Mouse (Mus musculus) heart, embryonic 14.5 days (tissue): ENCODE data around the gene Stx17. TPM values are rescaled to one million over a fixed set of nuclear protein-coding genes. Genes with fewer than 3 reads are reported as not detected.

Experiments
- ATAC-seq: fragments of 200-750 bp; cut with Nextera tagmentation; 2 replicates; pipeline ENCODE4 v1.8.0; 2017; ENCODE audit warnings: low read depth, moderate TSS enrichment; ENCODE audit not compliant: insufficient number of reproducible peaks, insufficient read depth, low FRiP score
- H3K27ac ChIP-seq, 2 experiments: fragments of 200-500 bp in 1 of 2; fragments of 300-500 bp in 1 of 2; sonication (generic) in 1 of 2; replicated peaks in 1 of 2; 2 replicates each; pipeline ENCODE4 v1.5.1; 2012 to 2014; ENCODE audit warnings: low read depth in 2 of 2, low read length in 2 of 2, control low read depth in 1 of 2, mild to moderate bottlenecking in 1 of 2, mixed read lengths in 1 of 2; ENCODE audit not compliant: control insufficient read depth in 1 of 2, insufficient read depth in 1 of 2
- H3K27me3 ChIP-seq: fragments of 300-500 bp; sonication (generic); 2 replicates; pipeline ENCODE4 v1.6.1; 2014; ENCODE audit warnings: mild to moderate bottlenecking, low read length, control low read depth; ENCODE audit not compliant: control insufficient read depth, insufficient read depth
- H3K36me3 ChIP-seq: fragments of 300-500 bp; sonication (generic); 2 replicates; pipeline ENCODE4 v1.6.1; 2014; ENCODE audit warnings: mild to moderate bottlenecking, control low read depth, low read length, mixed read lengths; ENCODE audit not compliant: control insufficient read depth, insufficient read depth
- H3K4me1 ChIP-seq, 2 experiments: fragments of 200-500 bp in 1 of 2; fragments of 300-500 bp in 1 of 2; sonication (generic) in 1 of 2; 2 replicates each; pipeline ENCODE4 v1.6.1; 2012 to 2014; ENCODE audit warnings: low read length in 2 of 2, control low read depth in 1 of 2, mixed read lengths in 1 of 2; ENCODE audit not compliant: control insufficient read depth in 2 of 2, insufficient read depth in 2 of 2
- H3K4me2 ChIP-seq: fragments of 300-500 bp; sonication (generic); 2 replicates; pipeline ENCODE4 v1.6.1; 2014; ENCODE audit warnings: mild to moderate bottlenecking, low read length
- H3K4me3 ChIP-seq, 2 experiments: fragments of 200-500 bp in 1 of 2; fragments of 300-500 bp in 1 of 2; sonication (generic) in 1 of 2; 2 replicates each; pipeline ENCODE4 v1.5.1; 2012 to 2014; ENCODE audit warnings: low read length in 2 of 2, mild to moderate bottlenecking in 2 of 2, control low read depth in 1 of 2, low read depth in 1 of 2, moderate library complexity in 1 of 2; ENCODE audit not compliant: control insufficient read depth in 1 of 2, insufficient read depth in 1 of 2
- H3K9ac ChIP-seq: fragments of 300-500 bp; sonication (generic); 2 replicates; pipeline ENCODE4 v1.6.1; 2014; ENCODE audit warnings: mild to moderate bottlenecking, low read length
- H3K9me3 ChIP-seq: fragments of 300-500 bp; sonication (generic); 2 replicates; pipeline ENCODE4 v1.6.1; 2016; ENCODE audit warnings: low read length, control low read depth; ENCODE audit not compliant: control insufficient read depth
- WGBS: fragments of 180-500 bp; shearing (Covaris S2); extraction: QIAGEN DNeasy Blood & Tissue Kit; methylation state at CpG from one replicate; pipeline ENCODE4 v1.1.7; 2014; 5-methylcytosine and 5-hydroxymethylcytosine counted together
- polyA plus RNA-seq: library from polyadenylated mRNA; unstranded; fragments of >200 nt; fragmentation: Nextera tagmentation; extraction: Ambion mirVana; gene quantifications from 2 replicates; pipeline ENCODE4 v1.2.1, GENCODE M21; 2014

Gene Stx17
- polyA plus RNA-seq, 1 experiment from 2014 or later, result 23.5 TPM

DNA sequence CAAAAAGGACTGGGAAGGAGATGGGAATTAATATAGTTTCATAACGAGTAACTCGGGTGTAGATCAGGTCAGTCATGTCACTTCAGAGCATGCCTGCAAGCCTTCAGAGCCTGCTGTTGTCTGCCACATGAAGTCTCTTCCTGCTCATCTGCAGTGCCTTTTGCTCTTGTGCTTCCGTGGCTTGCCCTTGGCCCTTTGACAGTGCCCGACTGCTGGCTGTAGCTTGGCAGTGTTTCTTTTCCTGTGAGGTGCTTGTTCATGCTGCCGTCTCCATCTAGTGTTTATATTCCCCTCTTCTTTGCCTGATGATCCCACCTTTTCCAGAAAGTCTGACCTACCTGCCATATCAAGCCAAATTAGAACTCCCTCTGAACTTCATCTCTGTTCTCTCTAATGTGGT lies 39.1 kb downstream of the Stx17 start:
- Histone ChIP-seq H3K4me1 (no peaks in the 10 kb centered on the region), H3K4me3 (no peak overlapping the region), H3K9me3 (no peaks in the 10 kb centered on the region), H3K9ac (no peak overlapping the region), H3K4me2 (no peak overlapping the region), H3K27ac (no peak overlapping the region), H3K36me3 (peaks cover 21% of the 10 kb centered on the region), H3K27me3 (no peaks in the 10 kb centered on the region)
- ATAC-seq, result no peak
- 79% methylated on average over 5 of the region's 5 CpGs for WGBS

- Histone ChIP-seq H3K4me3 (no peak overlapping the region), H3K27me3 (no peaks in the 10 kb centered on the region), H3K36me3 (no peaks in the 10 kb centered on the region), H3K9me3 (0 out of 2 replicates have a peak, but pooled peaks cover 5% of the 10 kb centered on the region), H3K27ac (no peak overlapping the region), H3K4me2 (no peak overlapping the region), H3K9ac (no peak overlapping the region), H3K4me1 (no peaks in the 10 kb centered on the region)
- 83% methylated on average over 3 of the region's 3 CpGs for WGBS
- no peak for ATAC-seq
Observed at GRCm38 (mm10) chr4:48175666-48176065, 51.0 kb downstream of the Stx17 start.

DNA sequence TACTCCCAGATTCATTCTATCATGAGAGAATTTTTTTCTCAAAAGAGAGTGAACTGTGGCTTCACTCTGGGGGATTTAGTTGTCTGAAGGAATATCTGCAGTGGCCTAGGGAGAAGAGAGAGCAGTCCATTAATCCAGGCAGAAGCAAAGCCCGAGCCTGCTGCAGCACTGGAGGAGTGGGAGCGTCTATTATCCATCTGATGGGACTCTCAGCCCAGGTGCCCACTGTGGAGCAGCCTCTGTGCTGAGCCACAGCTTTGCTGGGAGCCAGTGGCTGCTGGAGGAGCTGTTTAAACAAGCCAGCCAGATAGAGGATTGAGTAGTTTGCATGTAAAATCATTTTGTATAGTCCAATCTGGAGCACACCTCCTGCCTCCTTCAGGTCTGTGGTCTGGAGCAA lies 56.2 kb downstream of the Stx17 start:
- Histone ChIP-seq H3K9me3 (0 out of 2 replicates have a peak, but pooled peaks cover 5% of the 10 kb centered on the region), H3K4me2 (no peak overlapping the region), H3K27me3 (no peaks in the 10 kb centered on the region), H3K27ac (no peak overlapping the region), H3K9ac (no peak overlapping the region), H3K4me1 (no peaks in the 10 kb centered on the region), H3K4me3 (no peak overlapping the region), H3K36me3 (peaks cover 26% of the 10 kb centered on the region; the same call in 1 of the 2 replicates)
- no peak for ATAC-seq
- 36% methylated on average over 2 of the region's 2 CpGs for WGBS

DNA sequence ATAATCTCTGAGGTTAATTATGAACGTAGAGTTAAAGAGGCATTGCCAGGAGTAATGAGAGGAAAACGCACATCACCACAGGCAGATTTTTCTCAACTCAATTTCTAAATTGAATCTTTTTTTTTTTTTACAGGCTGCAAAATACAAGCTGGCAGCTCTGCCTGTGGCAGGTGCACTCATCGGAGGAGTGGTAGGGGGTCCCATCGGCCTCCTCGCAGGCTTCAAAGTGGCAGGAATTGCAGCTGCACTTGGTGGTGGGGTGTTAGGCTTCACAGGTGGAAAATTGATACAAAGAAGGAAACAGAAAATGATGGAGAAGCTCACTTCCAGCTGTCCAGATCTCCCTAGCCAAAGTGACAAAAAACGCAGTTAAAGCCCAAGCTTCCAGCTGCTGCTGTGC lies 56.7 kb downstream of the Stx17 start:
- no peak overlapping the region for H3K27ac ChIP-seq
- no peak overlapping the region for H3K4me3 ChIP-seq
- 85% methylated on average over 6 of the region's 6 CpGs for WGBS
- H3K36me3 ChIP-seq, result peaks cover 26% of the 10 kb centered on the region; the same call in 1 of the 2 replicates
- no peak for ATAC-seq
- no peaks in the 10 kb centered on the region for H3K27me3 ChIP-seq
- no peak overlapping the region for H3K9ac ChIP-seq
- H3K4me1 ChIP-seq, result no peaks in the 10 kb centered on the region
- no peak overlapping the region for H3K4me2 ChIP-seq
- 0 out of 2 replicates have a peak, but pooled peaks cover 5% of the 10 kb centered on the region for H3K9me3 ChIP-seq

- no peaks in the 10 kb centered on the region for H3K27me3 ChIP-seq
- H3K36me3 ChIP-seq, result peaks cover 26% of the 10 kb centered on the region; the same call in 1 of the 2 replicates
- 84% methylated on average over 8 of the region's 8 CpGs for WGBS
- H3K4me1 ChIP-seq, result no peaks in the 10 kb centered on the region
- no peak overlapping the region for H3K4me2 ChIP-seq
- no peak overlapping the region for H3K9ac ChIP-seq
- ATAC-seq, result no peak
- H3K4me3 ChIP-seq, result no peak overlapping the region
- H3K27ac ChIP-seq, result no peak overlapping the region
- H3K9me3 ChIP-seq, result 0 out of 2 replicates have a peak, but pooled peaks cover 5% of the 10 kb centered on the region
Observed at GRCm38 (mm10) chr4:48182115-48182806, 57.5 kb downstream of the Stx17 start.

GRCm38 (mm10) chr4:48197925-48198324 lies 73.2 kb downstream of the Stx17 start:
- H3K4me3 ChIP-seq, result no peak overlapping the region
- WGBS, result 89% methylated on average over 3 of the region's 3 CpGs
- no peaks in the 10 kb centered on the region for H3K27me3 ChIP-seq
- no peak overlapping the region for H3K4me2 ChIP-seq
- no peak for ATAC-seq
- H3K9me3 ChIP-seq, result no peaks in the 10 kb centered on the region
- no peaks in the 10 kb centered on the region for H3K4me1 ChIP-seq
- peaks cover 39% of the 10 kb centered on the region for H3K36me3 ChIP-seq
- no peak overlapping the region for H3K27ac ChIP-seq
- no peak overlapping the region for H3K9ac ChIP-seq

GRCm38 (mm10) chr4:48198447-48198846 lies 73.7 kb downstream of the Stx17 start:
- Histone ChIP-seq H3K4me2 (no peak overlapping the region), H3K27ac (no peak overlapping the region), H3K9me3 (no peaks in the 10 kb centered on the region), H3K4me3 (no peak overlapping the region), H3K27me3 (no peaks in the 10 kb centered on the region), H3K9ac (no peak overlapping the region), H3K36me3 (peaks cover 42% of the 10 kb centered on the region), H3K4me1 (no peaks in the 10 kb centered on the region)
- ATAC-seq, result no peak
- WGBS, result 71% methylated on average over 8 of the region's 8 CpGs

DNA sequence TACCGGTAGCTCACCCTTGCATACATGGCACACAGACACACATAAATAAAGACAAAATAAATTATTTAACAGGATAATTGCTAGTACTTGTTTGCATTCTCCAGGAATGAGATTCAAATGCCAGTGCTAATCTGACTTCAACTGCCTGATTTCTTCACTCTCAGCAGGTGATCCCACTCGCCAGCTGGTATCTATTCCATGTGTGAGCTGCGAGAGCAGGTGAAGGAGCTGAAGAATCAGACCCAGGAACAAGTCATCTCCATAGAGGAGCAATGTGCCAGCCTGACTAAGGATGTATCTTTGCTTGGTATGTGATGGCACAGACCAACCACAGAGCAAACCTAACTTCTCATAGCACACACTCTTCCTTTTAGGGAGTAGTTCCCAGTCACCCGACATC lies 78.8 kb downstream of the Stx17 start:
- Histone ChIP-seq H3K9ac (no peak overlapping the region), H3K4me2 (no peak overlapping the region), H3K27me3 (no peaks in the 10 kb centered on the region), H3K4me3 (no peak overlapping the region), H3K27ac (no peak overlapping the region), H3K9me3 (no peaks in the 10 kb centered on the region), H3K36me3 (peaks cover 38% of the 10 kb centered on the region), H3K4me1 (no peaks in the 10 kb centered on the region)
- 89% methylated on average over 4 of the region's 4 CpGs for WGBS
- no peak for ATAC-seq
